Mouse (Mus musculus): ENCODE data around the gene Kcnh4.

- TF ChIP-seq CTCF (IDR thresholded peaks at IDR 0.05; ENCODE audit: insufficient read depth, low read depth, low read length) (no peak), POLR2A (IDR thresholded peaks at IDR 0.05; ENCODE audit: insufficient read depth, low read depth, low read length) (no peak)
Measured at GRCm38 (mm10) chr11:100799426-100799825, 39.7 kb upstream of the Kcnh4 start.
